Mouse (Mus musculus): ENCODE data around the gene Insr. TPM values are rescaled to one million over a fixed set of nuclear protein-coding genes. Genes with fewer than 3 reads are reported as not detected.

Gene Insr
- polyA plus RNA-seq, 1 experiment from 2014 or later, result 20.7 TPM

DNA sequence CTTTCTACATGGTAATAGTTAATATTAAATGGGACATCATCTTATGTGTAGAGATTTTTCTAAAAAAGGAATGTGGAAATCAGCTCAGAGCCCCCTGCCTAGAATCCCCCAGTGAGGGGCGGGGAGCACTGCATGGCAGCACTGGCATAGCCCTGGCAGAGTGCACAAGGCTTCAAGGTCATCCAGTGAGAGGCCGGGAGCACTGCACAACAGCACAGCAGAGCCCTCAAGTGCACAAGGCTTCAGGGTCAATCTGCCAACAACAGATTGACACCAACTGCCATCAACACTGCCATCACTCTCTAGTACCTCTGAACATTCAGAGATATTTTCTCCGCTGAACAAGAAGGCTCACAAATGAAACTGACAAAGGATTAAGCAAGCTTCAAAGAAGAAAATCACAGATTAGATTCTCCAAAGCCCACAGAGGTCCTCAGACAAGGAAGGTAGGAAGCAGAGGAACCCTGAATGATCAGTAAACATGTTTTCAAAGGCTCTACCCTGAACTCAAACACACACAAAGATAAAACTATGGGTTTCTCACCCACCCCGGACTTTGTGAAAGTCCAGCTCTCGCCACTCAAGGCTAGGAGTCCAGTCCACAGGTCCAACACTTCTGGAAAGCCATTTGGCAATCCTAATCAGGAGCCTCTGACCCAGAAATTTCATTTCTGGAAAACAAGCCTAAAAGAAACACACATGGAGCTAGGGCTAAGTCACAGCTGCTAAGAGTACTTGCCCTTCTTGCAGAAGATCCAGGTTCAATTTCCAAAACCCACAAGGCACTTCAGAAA lies 23.1 kb downstream of the Insr start:
- H3K9ac ChIP-seq (ENCODE audit: low read depth, low read length), result no peak overlapping the region
- TF ChIP-seq CTCF (IDR thresholded peaks at IDR 0.05; ENCODE audit: low read depth), result no peak
- H3K27ac ChIP-seq (ENCODE audit: low read depth, low read length), result peak overlapping the region; percentile 46; the same call in 1 of the 2 replicates
- peaks cover 34% of the 10 kb centered on the region for H3K36me3 ChIP-seq (ENCODE audit: control insufficient read depth, insufficient read depth)
- 64% methylated on average over 5 of the region's 5 CpGs for WGBS
- no peak overlapping the region for H3K4me3 ChIP-seq (ENCODE audit: low read depth, low read length)
- no peak overlapping the region for H3K4me2 ChIP-seq (replicated peaks; ENCODE audit: low read depth)
- ATAC-seq, result no peak
- peaks cover 17% of the 10 kb centered on the region for H3K4me1 ChIP-seq (replicated peaks; ENCODE audit: control insufficient read depth, insufficient read depth, low read length)
- no peaks in the 10 kb centered on the region for H3K27me3 ChIP-seq (replicated peaks; ENCODE audit: control insufficient read depth, insufficient read depth, low read length)
- no peaks in the 10 kb centered on the region for H3K9me3 ChIP-seq (ENCODE audit: control insufficient read depth)

DNA sequence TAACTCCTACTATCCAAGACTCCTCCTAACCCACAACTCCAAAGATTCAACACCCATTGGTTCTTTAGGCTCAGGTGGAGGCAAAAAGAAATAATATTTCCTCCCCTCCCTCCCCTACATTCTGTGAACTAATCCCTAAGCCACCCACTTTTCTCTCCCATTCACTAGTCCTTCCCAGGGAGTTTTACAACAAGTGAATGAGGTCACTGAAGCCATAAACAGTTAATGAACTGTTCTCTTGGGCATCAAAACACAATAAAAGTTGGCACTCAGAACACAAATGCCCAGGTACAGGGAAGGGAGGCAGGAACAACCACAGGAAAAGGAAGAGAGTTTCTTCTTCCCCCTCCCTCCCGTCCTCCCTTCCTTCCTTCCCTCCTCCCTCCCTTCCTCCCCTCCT lies 24.1 kb downstream of the Insr start:
- TF ChIP-seq CTCF (IDR thresholded peaks at IDR 0.05; ENCODE audit: low read depth), result no peak
- 69% methylated on average over 1 of the region's 1 CpGs for WGBS
- Histone ChIP-seq H3K9ac (ENCODE audit: low read depth, low read length) (no peak overlapping the region), H3K27me3 (replicated peaks; ENCODE audit: control insufficient read depth, insufficient read depth, low read length) (no peaks in the 10 kb centered on the region), H3K4me3 (ENCODE audit: low read depth, low read length) (no peak overlapping the region), H3K4me1 (replicated peaks; ENCODE audit: control insufficient read depth, insufficient read depth, low read length) (peaks cover 14% of the 10 kb centered on the region), H3K27ac (ENCODE audit: low read depth, low read length) (no peak overlapping the region), H3K36me3 (ENCODE audit: control insufficient read depth, insufficient read depth) (peaks cover 39% of the 10 kb centered on the region), H3K9me3 (ENCODE audit: control insufficient read depth) (no peaks in the 10 kb centered on the region), H3K4me2 (replicated peaks; ENCODE audit: low read depth) (no peak overlapping the region)
- peak; percentile 76 for ATAC-seq

- TF ChIP-seq CTCF (IDR thresholded peaks at IDR 0.05; ENCODE audit: low read depth), result no peak
- Histone ChIP-seq H3K9ac (ENCODE audit: low read depth, low read length) (no peak overlapping the region), H3K9me3 (ENCODE audit: control insufficient read depth) (no peaks in the 10 kb centered on the region), H3K27me3 (replicated peaks; ENCODE audit: control insufficient read depth, insufficient read depth, low read length) (no peaks in the 10 kb centered on the region), H3K27ac (ENCODE audit: low read depth, low read length) (0 out of 2 replicates have a peak overlapping the region, but pooled peaks have one; percentile 41), H3K4me3 (ENCODE audit: low read depth, low read length) (no peak overlapping the region), H3K4me2 (replicated peaks; ENCODE audit: low read depth) (no peak overlapping the region; the same call in 1 of the 2 replicates), H3K4me1 (replicated peaks; ENCODE audit: control insufficient read depth, insufficient read depth, low read length) (peaks cover 14% of the 10 kb centered on the region), H3K36me3 (ENCODE audit: control insufficient read depth, insufficient read depth) (peaks cover 32% of the 10 kb centered on the region)
- ATAC-seq, result no peak
- 40% methylated on average over 4 of the region's 4 CpGs for WGBS
Measured at GRCm38 (mm10) chr8:3253179-3253578, 26.2 kb downstream of the Insr start.

DNA sequence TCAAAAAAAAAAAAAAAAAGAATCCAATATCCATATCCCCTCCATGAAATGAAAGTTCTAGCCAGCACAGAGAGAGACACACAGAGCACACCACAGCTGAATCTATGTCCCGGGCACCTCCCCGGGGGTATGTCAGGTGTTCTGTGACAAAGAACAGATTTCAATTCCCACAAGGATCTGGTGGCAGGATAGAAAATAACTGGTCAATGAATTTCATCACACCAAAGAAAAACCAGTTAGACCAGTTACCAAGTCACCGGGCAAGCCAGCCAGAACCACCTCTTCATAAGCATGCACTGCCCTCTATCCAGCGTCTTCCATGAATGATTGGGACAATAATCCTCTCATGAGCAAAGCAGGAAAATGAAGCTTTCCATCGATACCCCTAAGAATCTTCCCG lies 26.8 kb downstream of the Insr start:
- H3K27me3 ChIP-seq (replicated peaks; ENCODE audit: control insufficient read depth, insufficient read depth, low read length), result no peaks in the 10 kb centered on the region
- H3K4me1 ChIP-seq (replicated peaks; ENCODE audit: control insufficient read depth, insufficient read depth, low read length), result peaks cover 14% of the 10 kb centered on the region
- peak; percentile 40 for TF ChIP-seq CTCF (IDR thresholded peaks at IDR 0.05; ENCODE audit: low read depth)
- peak; percentile 73 for ATAC-seq
- no peak overlapping the region; the same call in 1 of the 2 replicates for H3K4me2 ChIP-seq (replicated peaks; ENCODE audit: low read depth)
- peaks cover 29% of the 10 kb centered on the region for H3K36me3 ChIP-seq (ENCODE audit: control insufficient read depth, insufficient read depth)
- no peak overlapping the region for H3K4me3 ChIP-seq (ENCODE audit: low read depth, low read length)
- H3K9me3 ChIP-seq (ENCODE audit: control insufficient read depth), result no peaks in the 10 kb centered on the region
- WGBS, result 46% methylated on average over 6 of the region's 6 CpGs
- H3K27ac ChIP-seq (ENCODE audit: low read depth, low read length), result 0 out of 2 replicates have a peak overlapping the region, but pooled peaks have one; percentile 41
- H3K9ac ChIP-seq (ENCODE audit: low read depth, low read length), result no peak overlapping the region

DNA sequence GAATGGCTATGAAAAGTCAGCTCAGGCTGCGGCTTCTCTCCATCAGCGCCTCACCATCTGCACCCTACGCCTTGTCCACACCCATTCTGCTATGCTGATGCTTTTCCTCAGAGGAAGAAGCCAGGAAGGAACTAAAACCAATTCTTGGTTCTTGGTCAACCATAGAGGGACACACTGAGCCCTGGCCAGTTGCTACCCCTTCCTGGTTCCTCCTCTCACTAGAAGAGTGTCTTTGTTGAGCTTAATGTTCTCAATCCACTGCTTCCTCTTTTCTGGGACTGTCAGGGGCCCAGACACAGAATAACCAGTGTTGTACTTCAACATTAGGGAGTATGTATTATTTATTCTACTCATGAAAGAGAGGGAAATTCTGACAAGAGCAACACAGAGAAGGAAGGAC lies 28.3 kb downstream of the Insr start:
- WGBS, result 97% methylated on average over 3 of the region's 3 CpGs
- ATAC-seq, result no peak
- peaks cover 23% of the 10 kb centered on the region for H3K36me3 ChIP-seq (ENCODE audit: control insufficient read depth, insufficient read depth)

GRCm38 (mm10) chr8:3249886-3250285 lies 29.5 kb downstream of the Insr start:
- H3K9ac ChIP-seq (ENCODE audit: low read depth, low read length), result no peak overlapping the region
- H3K9me3 ChIP-seq (ENCODE audit: control insufficient read depth), result no peaks in the 10 kb centered on the region
- WGBS, result 72% methylated on average over 2 of the region's 2 CpGs
- no peak overlapping the region for H3K27ac ChIP-seq (ENCODE audit: low read depth, low read length)
- H3K4me3 ChIP-seq (ENCODE audit: low read depth, low read length), result no peak overlapping the region
- H3K36me3 ChIP-seq (ENCODE audit: control insufficient read depth, insufficient read depth), result peaks cover 20% of the 10 kb centered on the region
- H3K4me2 ChIP-seq (replicated peaks; ENCODE audit: low read depth), result no peak overlapping the region
- H3K4me1 ChIP-seq (replicated peaks; ENCODE audit: control insufficient read depth, insufficient read depth, low read length), result peaks cover 7% of the 10 kb centered on the region
- ATAC-seq, result no peak
- H3K27me3 ChIP-seq (replicated peaks; ENCODE audit: control insufficient read depth, insufficient read depth, low read length), result no peaks in the 10 kb centered on the region
- TF ChIP-seq CTCF (IDR thresholded peaks at IDR 0.05; ENCODE audit: low read depth), result no peak

More for the DNA sequence above, 28.3 kb downstream of the Insr start:
- H3K27ac ChIP-seq (ENCODE audit: low read depth, low read length), result no peak overlapping the region
- no peak for TF ChIP-seq CTCF (IDR thresholded peaks at IDR 0.05; ENCODE audit: low read depth)
- H3K27me3 ChIP-seq (replicated peaks; ENCODE audit: control insufficient read depth, insufficient read depth, low read length), result no peaks in the 10 kb centered on the region
- H3K4me1 ChIP-seq (replicated peaks; ENCODE audit: control insufficient read depth, insufficient read depth, low read length), result peaks cover 9% of the 10 kb centered on the region
- H3K4me3 ChIP-seq (ENCODE audit: low read depth, low read length), result no peak overlapping the region
- no peak overlapping the region for H3K4me2 ChIP-seq (replicated peaks; ENCODE audit: low read depth)
- H3K9ac ChIP-seq (ENCODE audit: low read depth, low read length), result no peak overlapping the region
- no peaks in the 10 kb centered on the region for H3K9me3 ChIP-seq (ENCODE audit: control insufficient read depth)
